Mouse (Mus musculus): ENCODE measurements around the gene Nudt15. TPM values are rescaled to one million over a fixed set of nuclear protein-coding genes. Genes with fewer than 3 reads are reported as not detected.
"Not testable (repeated sequence)": the region's sequence is repeated elsewhere in the genome, so short reads cannot be mapped to it uniquely, and the experiment has no call there.

The Nudt15 gene
- total and polyA plus RNA-seq, 2 experiments = 0.86 to 1.2 TPM

DNA sequence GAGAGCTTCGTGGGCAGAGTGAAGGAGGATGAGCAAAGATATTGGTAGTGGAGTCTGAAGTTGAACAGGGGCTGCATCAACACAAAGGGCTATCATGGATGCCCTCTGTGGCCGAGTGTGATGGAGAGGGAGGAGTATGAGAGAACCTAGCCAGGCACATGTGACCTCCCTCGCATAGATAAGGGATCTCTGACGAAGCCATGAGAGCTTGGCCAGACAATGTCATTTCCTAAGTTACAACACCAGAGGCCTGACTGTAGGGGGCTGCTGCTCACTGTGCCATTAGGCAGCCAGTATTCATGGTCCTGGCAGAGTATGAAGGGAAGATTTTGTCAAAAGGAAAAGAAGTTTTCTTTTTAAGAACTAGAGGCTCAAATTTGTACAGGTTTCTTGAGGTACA lies 1.0 kb downstream of the Nudt15 start:
- no peak for DNase-seq (ENCODE audit: extremely low read depth, low read depth, low spot score)

GRCm38 (mm10) chr14:73543781-73544180 lies 4.3 kb downstream of the Nudt15 start:
- Histone ChIP-seq H3K79me2 (ENCODE audit: control insufficient read depth, insufficient read depth, low read length) (no peaks in the 10 kb centered on the region), H3K9ac (ENCODE audit: low read depth, low read length) (no peak overlapping the region), H3K27me3 (ENCODE audit: control insufficient read depth, insufficient read depth, low read length) (no peaks in the 10 kb centered on the region), H3K27ac (replicated peaks; ENCODE audit: insufficient read depth, low read depth, low read length) (no peak overlapping the region), H3K4me1 (ENCODE audit: control insufficient read depth, insufficient read depth, low read length) (no peaks in the 10 kb centered on the region), H3K36me3 (ENCODE audit: control insufficient read depth, insufficient read depth, low read length) (no peaks in the 10 kb centered on the region), H3K4me3 (ENCODE audit: insufficient read depth, low read depth, low read length) (no peak overlapping the region)
- DNase-seq (ENCODE audit: extremely low read depth, low read depth, low spot score) = no peak
- no peak for TF ChIP-seq CTCF (IDR thresholded peaks at IDR 0.05; ENCODE audit: low read depth, low read length)
- TF ChIP-seq POLR2A (IDR thresholded peaks at IDR 0.05; ENCODE audit: extremely low read depth, insufficient read depth, low read length) = no peak
- WGBS = 83% methylated on average over 6 of the region's 6 CpGs

More for the DNA sequence above, 1.0 kb downstream of the Nudt15 start:
- TF ChIP-seq POLR2A (IDR thresholded peaks at IDR 0.05; ENCODE audit: extremely low read depth, insufficient read depth, low read length) = no peak
- H3K27me3 ChIP-seq (ENCODE audit: control insufficient read depth, insufficient read depth, low read length) = no peaks in the 10 kb centered on the region
- 67% methylated on average over 4 of the region's 4 CpGs for WGBS
- no peaks in the 10 kb centered on the region for H3K79me2 ChIP-seq (ENCODE audit: control insufficient read depth, insufficient read depth, low read length)
- H3K4me3 ChIP-seq (ENCODE audit: insufficient read depth, low read depth, low read length) = no peak overlapping the region
- no peak overlapping the region for H3K27ac ChIP-seq (replicated peaks; ENCODE audit: insufficient read depth, low read depth, low read length)
- no peaks in the 10 kb centered on the region for H3K36me3 ChIP-seq (ENCODE audit: control insufficient read depth, insufficient read depth, low read length)
- H3K9ac ChIP-seq (ENCODE audit: low read depth, low read length) = no peak overlapping the region
- peaks cover 7% of the 10 kb centered on the region for H3K4me1 ChIP-seq (ENCODE audit: control insufficient read depth, insufficient read depth, low read length)

- WGBS = 83% methylated on average over 2 of the region's 2 CpGs
- no peak for DNase-seq (ENCODE audit: extremely low read depth, low read depth, low spot score)
- TF ChIP-seq POLR2A (IDR thresholded peaks at IDR 0.05; ENCODE audit: extremely low read depth, insufficient read depth, low read length) = no peak
- TF ChIP-seq CTCF (IDR thresholded peaks at IDR 0.05; ENCODE audit: low read depth, low read length) = no peak
- Histone ChIP-seq H3K4me3 (ENCODE audit: insufficient read depth, low read depth, low read length) (no peak overlapping the region), H3K79me2 (ENCODE audit: control insufficient read depth, insufficient read depth, low read length) (no peaks in the 10 kb centered on the region), H3K9ac (ENCODE audit: low read depth, low read length) (no peak overlapping the region), H3K27ac (replicated peaks; ENCODE audit: insufficient read depth, low read depth, low read length) (no peak overlapping the region), H3K27me3 (ENCODE audit: control insufficient read depth, insufficient read depth, low read length) (no peaks in the 10 kb centered on the region), H3K36me3 (ENCODE audit: control insufficient read depth, insufficient read depth, low read length) (no peaks in the 10 kb centered on the region), H3K4me1 (ENCODE audit: control insufficient read depth, insufficient read depth, low read length) (no peaks in the 10 kb centered on the region)
Measured at GRCm38 (mm10) chr14:73535641-73536040, 12.4 kb downstream of the Nudt15 start.

GRCm38 (mm10) chr14:73533755-73534465 lies 14.1 kb downstream of the Nudt15 start:
- no peak overlapping the region for H3K27ac ChIP-seq (replicated peaks; ENCODE audit: insufficient read depth, low read depth, low read length)
- no peak overlapping the region for H3K4me3 ChIP-seq (ENCODE audit: insufficient read depth, low read depth, low read length)
- no peaks in the 10 kb centered on the region for H3K79me2 ChIP-seq (ENCODE audit: control insufficient read depth, insufficient read depth, low read length)
- DNase-seq (ENCODE audit: extremely low read depth, low read depth, low spot score) = no peak
- H3K36me3 ChIP-seq (ENCODE audit: control insufficient read depth, insufficient read depth, low read length) = no peaks in the 10 kb centered on the region
- TF ChIP-seq POLR2A (IDR thresholded peaks at IDR 0.05; ENCODE audit: extremely low read depth, insufficient read depth, low read length) = no peak
- no peak for TF ChIP-seq CTCF (IDR thresholded peaks at IDR 0.05; ENCODE audit: low read depth, low read length)
- 77% methylated on average over 6 of the region's 6 CpGs for WGBS
- no peaks in the 10 kb centered on the region for H3K4me1 ChIP-seq (ENCODE audit: control insufficient read depth, insufficient read depth, low read length)
- H3K9ac ChIP-seq (ENCODE audit: low read depth, low read length) = no peak overlapping the region
- H3K27me3 ChIP-seq (ENCODE audit: control insufficient read depth, insufficient read depth, low read length) = no peaks in the 10 kb centered on the region

GRCm38 (mm10) chr14:73528661-73529060 lies 19.4 kb downstream of the Nudt15 start:
- DNase-seq (ENCODE audit: extremely low read depth, low read depth, low spot score); H3K27me3 ChIP-seq (ENCODE audit: control insufficient read depth, insufficient read depth, low read length); H3K27ac ChIP-seq (replicated peaks; ENCODE audit: insufficient read depth, low read depth, low read length); H3K79me2 ChIP-seq (ENCODE audit: control insufficient read depth, insufficient read depth, low read length); H3K36me3 ChIP-seq (ENCODE audit: control insufficient read depth, insufficient read depth, low read length); H3K4me1 ChIP-seq (ENCODE audit: control insufficient read depth, insufficient read depth, low read length); H3K9ac ChIP-seq (ENCODE audit: low read depth, low read length); H3K4me3 ChIP-seq (ENCODE audit: insufficient read depth, low read depth, low read length): not testable (repeated sequence)
- WGBS = 92% methylated on average over 3 of the region's 3 CpGs

- Histone ChIP-seq H3K9ac (ENCODE audit: low read depth, low read length) (peak within 1 kb of the TSS; percentile 63), H3K27me3 (ENCODE audit: control insufficient read depth, insufficient read depth, low read length) (no peaks in the 10 kb centered on the region), H3K27ac (replicated peaks; ENCODE audit: insufficient read depth, low read depth, low read length) (peak within 1 kb of the TSS; percentile 92), H3K4me3 (ENCODE audit: insufficient read depth, low read depth, low read length) (peak within 1 kb of the TSS; percentile 63), H3K4me1 (ENCODE audit: control insufficient read depth, insufficient read depth, low read length) (peaks cover 2% of the 10 kb centered on the region; the same call in 1 of the 2 replicates), H3K36me3 (ENCODE audit: control insufficient read depth, insufficient read depth, low read length) (no peaks in the 10 kb centered on the region), H3K79me2 (ENCODE audit: control insufficient read depth, insufficient read depth, low read length) (no peaks in the 10 kb centered on the region)
- TF ChIP-seq CTCF (IDR thresholded peaks at IDR 0.05; ENCODE audit: low read depth, low read length) (peak; percentile 99), POLR2A (IDR thresholded peaks at IDR 0.05; ENCODE audit: extremely low read depth, insufficient read depth, low read length) (no peak)
- peak; percentile 86 for DNase-seq (ENCODE audit: extremely low read depth, low read depth, low spot score)
- under 1% methylated on average over 41 of the region's 41 CpGs for WGBS
Measured at GRCm38 (mm10) chr14:73524766-73525448, 23.1 kb downstream of the Nudt15 start, which contains the start of gene Sucla2. Gene Sucla2 (plus strand): TSS chr14:73525319.
